Mouse (Mus musculus): ENCODE measurements around the gene Ccdc158.

DNA sequence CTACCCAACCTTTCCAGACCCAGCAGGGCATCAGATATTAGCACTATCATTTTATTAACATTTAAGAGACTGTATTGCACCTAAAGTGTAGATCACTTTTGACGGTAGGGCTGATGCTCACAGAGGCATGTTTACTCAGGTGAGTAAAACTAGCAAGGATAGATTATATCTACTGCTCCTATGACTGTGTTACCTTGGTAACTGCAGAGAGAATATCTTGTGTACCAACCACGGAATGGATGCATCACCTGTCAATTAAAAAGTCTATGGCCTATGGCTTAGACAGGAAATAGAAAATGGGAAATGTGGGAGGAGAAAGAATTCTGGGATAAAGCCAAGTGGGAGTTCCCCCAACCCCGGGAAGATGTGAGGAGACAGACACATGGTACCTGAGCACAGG, 40.2 kb downstream of the Ccdc158 start:
- TF ChIP-seq ZC3H11A (IDR thresholded peaks at IDR 0.05; ENCODE audit: borderline replicate concordance, low read depth, low read length) (no peak), CHD2 (IDR thresholded peaks at IDR 0.05; ENCODE audit: low read depth, low read length) (no peak), MAFK (IDR thresholded peaks at IDR 0.05; ENCODE audit: insufficient read depth, low read depth, low read length) (no peak), ZNF384 (IDR thresholded peaks at IDR 0.05; ENCODE audit: low read depth, low read length) (no peak)

Data from ES-E14 (cell line).